Mouse (Mus musculus): ENCODE measurements around the gene Zfp704.

Zfp704 gene

GRCm38 (mm10) chr3:9423669-9424068 lies 186.2 kb downstream of the Zfp704 start:
- no peak for DNase-seq (ENCODE audit: low read depth)

- DNase-seq (ENCODE audit: low read depth): no peak
Measured at GRCm38 (mm10) chr3:9408896-9409295, 201.0 kb downstream of the Zfp704 start.

- DNase-seq (ENCODE audit: low read depth): no peak
Measured at GRCm38 (mm10) chr3:9407801-9408200, 202.1 kb downstream of the Zfp704 start.

- DNase-seq (ENCODE audit: low read depth): no peak
Measured at GRCm38 (mm10) chr3:9407119-9407546, 202.8 kb downstream of the Zfp704 start.

GRCm38 (mm10) chr3:9405341-9405740 lies 204.5 kb downstream of the Zfp704 start:
- no peak for DNase-seq (ENCODE audit: low read depth)

GRCm38 (mm10) chr3:9403255-9404050 lies 206.4 kb downstream of the Zfp704 start:
- DNase-seq (ENCODE audit: low read depth): no peak

GRCm38 (mm10) chr3:9402836-9403235 lies 207.0 kb downstream of the Zfp704 start:
- DNase-seq (ENCODE audit: low read depth): peak; percentile 63

- DNase-seq (ENCODE audit: low read depth): peak; percentile 39
Measured at GRCm38 (mm10) chr3:9402345-9402744, 207.5 kb downstream of the Zfp704 start.

- no peak for DNase-seq (ENCODE audit: low read depth)
Measured at GRCm38 (mm10) chr3:9401685-9402084, 208.2 kb downstream of the Zfp704 start.

GRCm38 (mm10) chr3:9400886-9401221 lies 209.0 kb downstream of the Zfp704 start:
- peak; percentile 53 for DNase-seq (ENCODE audit: low read depth)

GRCm38 (mm10) chr3:9400201-9400885 lies 209.5 kb downstream of the Zfp704 start:
- peak; percentile 85 for DNase-seq (ENCODE audit: low read depth)

GRCm38 (mm10) chr3:9398271-9398670 lies 211.6 kb downstream of the Zfp704 start:
- DNase-seq (ENCODE audit: low read depth): no peak

Data from induced T-regulatory cell, adult 2 months (primary cell).